Mouse (Mus musculus): ENCODE measurements at regions not wholly inside any gene's neighbourhood (a gene's known extent, or its start where the extent isn't known, plus 50 kb on each side); places are given as distances from the start of the nearest gene placed in this dataset.

GRCm38 (mm10) chr5:18916688-18917285, 310.0 kb upstream of the Magi2 start:
- DNase-seq (ENCODE audit: low spot score in 2 of 2): peak; percentile 69 to 73

GRCm38 (mm10) chr5:18953875-18954474, 272.9 kb upstream of the Magi2 start:
- DNase-seq (ENCODE audit: low spot score in 2 of 2): no peak
